Mouse (Mus musculus) forebrain, postnatal 0 days (tissue): ENCODE data around the gene Esrrg. TPM values are rescaled to one million over a fixed set of nuclear protein-coding genes. Genes with fewer than 3 reads are reported as not detected.

Experiments
- ATAC-seq: fragments of 200-750 bp; cut with Nextera tagmentation; 2 replicates; pipeline ENCODE4 v1.8.0; 2017; ENCODE audit warnings: mild to moderate bottlenecking, moderate library complexity
- DNase-seq: peaks from one replicate; pipeline ENCODE4 v3.0.0-alpha.2; 2015
- H3K27ac ChIP-seq: fragments of 300-500 bp; sonication (generic); 2 replicates; pipeline ENCODE4 v1.5.1; 2014; ENCODE audit warnings: low read depth, mild to moderate bottlenecking, antibody characterized with exemption, low read length, moderate library complexity, mixed read lengths
- H3K27me3 ChIP-seq: fragments of 300-500 bp; sonication (generic); 2 replicates; pipeline ENCODE4 v1.6.1; 2014; ENCODE audit warnings: mild to moderate bottlenecking, low read length, mixed read lengths; ENCODE audit not compliant: insufficient read depth
- H3K36me3 ChIP-seq: fragments of 300-500 bp; sonication (generic); 2 replicates; pipeline ENCODE4 v1.6.1; 2014; ENCODE audit warnings: mild to moderate bottlenecking, moderate library complexity; ENCODE audit not compliant: insufficient read depth
- H3K4me1 ChIP-seq: fragments of 300-500 bp; sonication (generic); 2 replicates; pipeline ENCODE4 v1.6.1; 2014; ENCODE audit warnings: antibody characterized with exemption; ENCODE audit not compliant: insufficient read depth
- H3K4me2 ChIP-seq: fragments of 300-500 bp; sonication (generic); 2 replicates; pipeline ENCODE4 v1.6.1; 2014; ENCODE audit warnings: low read depth, mild to moderate bottlenecking, moderate library complexity
- H3K4me3 ChIP-seq: fragments of 300-500 bp; sonication (generic); 2 replicates; pipeline ENCODE4 v1.5.1; 2014; ENCODE audit warnings: low read depth, low read length, mixed read lengths
- H3K9ac ChIP-seq: fragments of 300-500 bp; sonication (generic); 2 replicates; pipeline ENCODE4 v1.6.1; 2014; ENCODE audit warnings: mild to moderate bottlenecking
- H3K9me3 ChIP-seq: fragments of 300-500 bp; sonication (generic); 2 replicates; pipeline ENCODE4 v1.6.1; 2016; ENCODE audit warnings: low read length
- CTCF ChIP-seq: sonication (generic); IDR thresholded peaks from 2 replicates; pipeline ENCODE4 v1.5.1; 2016; ENCODE audit warnings: antibody characterized with exemption, control low read depth, low read depth
- WGBS: fragments of 180-500 bp; shearing (Covaris S2); extraction: QIAGEN DNeasy Blood & Tissue Kit; methylation state at CpG from one replicate; pipeline ENCODE4 v1.1.7; 2014; 5-methylcytosine and 5-hydroxymethylcytosine counted together
- polyA plus RNA-seq: library from polyadenylated mRNA; unstranded; fragments of >200 nt; fragmentation: Nextera tagmentation; extraction: Ambion mirVana; gene quantifications from 2 replicates; pipeline ENCODE4 v1.2.1, GENCODE M21; 2015
- total RNA-seq: library from RNA; depleted of rRNA; stranded (reverse); fragments of >200 nt; gene quantifications from 2 replicates; pipeline ENCODE4 v1.2.3, GENCODE M21; 2014

The Esrrg gene
- total and polyA plus RNA-seq, 2 experiments from 2014 or later: 9.2 to 11.9 TPM

GRCm38 (mm10) chr1:188125521-188126021 is 517.0 kb downstream of the Esrrg start:
- H3K4me3 ChIP-seq: no peak overlapping the region
- peak; percentile 45 for TF ChIP-seq CTCF
- no peak overlapping the region for H3K9ac ChIP-seq
- no peak overlapping the region for H3K27ac ChIP-seq
- no peak overlapping the region for H3K4me2 ChIP-seq
- no peaks in the 10 kb centered on the region for H3K9me3 ChIP-seq
- no peaks in the 10 kb centered on the region for H3K36me3 ChIP-seq
- H3K4me1 ChIP-seq: no peaks in the 10 kb centered on the region
- no peaks in the 10 kb centered on the region for H3K27me3 ChIP-seq
- 93% methylated on average over 6 of the region's 6 CpGs for WGBS
- no peak for ATAC-seq
- DNase-seq: no peak

DNA sequence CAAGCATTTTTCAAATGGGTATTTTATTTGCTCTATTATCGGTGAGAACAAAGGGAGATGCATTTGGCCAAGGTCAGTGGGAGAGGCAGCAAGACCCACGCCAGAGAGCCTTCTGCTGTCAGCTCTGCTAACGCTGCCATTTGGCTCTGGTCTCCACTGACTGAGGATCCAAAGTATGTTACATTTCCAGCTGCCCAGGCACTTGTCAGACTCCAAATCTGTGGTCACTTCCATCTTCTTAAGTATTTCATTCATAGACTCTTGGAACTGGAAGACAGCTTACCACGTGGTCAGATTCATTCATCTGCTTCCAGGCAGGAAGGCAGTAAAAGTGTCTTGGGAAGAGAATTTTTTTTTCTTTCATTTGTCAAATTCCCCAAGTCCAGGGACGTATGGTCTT is 527.5 kb downstream of the Esrrg start:
- 37% methylated on average over 5 of the region's 5 CpGs for WGBS
- Histone ChIP-seq H3K27ac (no peak overlapping the region), H3K4me2 (no peak overlapping the region), H3K4me3 (no peak overlapping the region), H3K4me1 (no peaks in the 10 kb centered on the region), H3K27me3 (no peaks in the 10 kb centered on the region), H3K36me3 (no peaks in the 10 kb centered on the region), H3K9me3 (no peaks in the 10 kb centered on the region), H3K9ac (no peak overlapping the region)
- TF ChIP-seq CTCF: no peak
- ATAC-seq: peak; percentile 48
- peak; percentile 25 for DNase-seq

- TF ChIP-seq CTCF: no peak
- Histone ChIP-seq H3K4me2 (no peak overlapping the region), H3K4me1 (no peaks in the 10 kb centered on the region), H3K9ac (no peak overlapping the region), H3K9me3 (no peaks in the 10 kb centered on the region), H3K36me3 (no peaks in the 10 kb centered on the region), H3K27ac (no peak overlapping the region), H3K4me3 (no peak overlapping the region), H3K27me3 (no peaks in the 10 kb centered on the region)
- DNase-seq (no peak), ATAC-seq (no peak)
- WGBS: 26% methylated on average over 4 of the region's 4 CpGs
These were observed 530.9 kb downstream of the Esrrg start for GRCm38 (mm10) chr1:188139473-188139872.

DNA sequence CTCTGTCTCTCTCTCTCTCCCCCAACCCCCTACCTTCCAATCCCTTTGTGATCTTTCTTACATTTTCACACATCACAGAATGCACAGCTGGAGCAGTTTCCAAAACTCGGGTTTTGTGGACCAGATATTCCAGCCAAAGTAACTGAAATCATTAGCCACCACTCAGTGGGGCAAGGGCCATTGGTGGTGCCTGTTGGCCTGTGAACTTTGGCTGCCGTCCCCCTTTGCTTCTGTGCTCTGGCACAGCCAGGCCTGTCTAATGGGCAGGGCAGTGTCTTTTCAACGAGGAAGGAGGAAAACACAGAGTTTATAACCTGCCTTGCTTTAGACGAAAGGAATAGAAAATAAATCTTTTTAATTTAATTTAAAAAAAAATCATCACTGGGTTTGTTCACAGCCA is 531.6 kb downstream of the Esrrg start:
- H3K4me3 ChIP-seq: no peak overlapping the region
- no peaks in the 10 kb centered on the region for H3K4me1 ChIP-seq
- WGBS: 58% methylated on average over 4 of the region's 4 CpGs
- TF ChIP-seq CTCF: no peak
- DNase-seq (no peak), ATAC-seq (no peak)
- H3K4me2 ChIP-seq: no peak overlapping the region
- H3K9ac ChIP-seq: no peak overlapping the region
- no peaks in the 10 kb centered on the region for H3K36me3 ChIP-seq
- H3K9me3 ChIP-seq: no peaks in the 10 kb centered on the region
- H3K27ac ChIP-seq: no peak overlapping the region
- no peaks in the 10 kb centered on the region for H3K27me3 ChIP-seq

- 32% methylated on average over 12 of the region's 12 CpGs for WGBS
- H3K4me3 ChIP-seq: no peak overlapping the region
These were observed 539.0 kb downstream of the Esrrg start for GRCm38 (mm10) chr1:188147381-188148156.

GRCm38 (mm10) chr1:188151066-188151465 is 542.5 kb downstream of the Esrrg start:
- Histone ChIP-seq H3K4me1 (peaks cover 3% of the 10 kb centered on the region; the same call in 1 of the 2 replicates), H3K9ac (no peak overlapping the region), H3K9me3 (no peaks in the 10 kb centered on the region), H3K4me2 (no peak overlapping the region), H3K27ac (no peak overlapping the region), H3K4me3 (no peak overlapping the region), H3K36me3 (no peaks in the 10 kb centered on the region), H3K27me3 (no peaks in the 10 kb centered on the region)
- DNase-seq (no peak), ATAC-seq (no peak)
- WGBS: 42% methylated on average over 8 of the region's 8 CpGs
- no peak for TF ChIP-seq CTCF

More at GRCm38 (mm10) chr1:188147381-188148156, 539.0 kb downstream of the Esrrg start:
- Histone ChIP-seq H3K27me3 (no peaks in the 10 kb centered on the region), H3K4me2 (no peak overlapping the region), H3K9ac (no peak overlapping the region), H3K4me1 (no peaks in the 10 kb centered on the region), H3K9me3 (no peaks in the 10 kb centered on the region), H3K27ac (no peak overlapping the region), H3K36me3 (no peaks in the 10 kb centered on the region)
- ATAC-seq: no peak
- TF ChIP-seq CTCF: no peak
- DNase-seq: peak; percentile 25

GRCm38 (mm10) chr1:188152011-188152410 is 543.4 kb downstream of the Esrrg start:
- H3K27ac ChIP-seq: no peak overlapping the region
- H3K4me2 ChIP-seq: no peak overlapping the region
- no peaks in the 10 kb centered on the region for H3K36me3 ChIP-seq
- ATAC-seq (no peak), DNase-seq (no peak)
- WGBS: 99% methylated on average over 2 of the region's 2 CpGs
- no peak overlapping the region for H3K4me3 ChIP-seq
- H3K27me3 ChIP-seq: no peaks in the 10 kb centered on the region
- H3K4me1 ChIP-seq: peaks cover 3% of the 10 kb centered on the region; the same call in 1 of the 2 replicates
- H3K9ac ChIP-seq: no peak overlapping the region
- no peak for TF ChIP-seq CTCF
- H3K9me3 ChIP-seq: no peaks in the 10 kb centered on the region
